Mouse (Mus musculus): ENCODE results near the gene Tspan5.

The Tspan5 gene

DNA sequence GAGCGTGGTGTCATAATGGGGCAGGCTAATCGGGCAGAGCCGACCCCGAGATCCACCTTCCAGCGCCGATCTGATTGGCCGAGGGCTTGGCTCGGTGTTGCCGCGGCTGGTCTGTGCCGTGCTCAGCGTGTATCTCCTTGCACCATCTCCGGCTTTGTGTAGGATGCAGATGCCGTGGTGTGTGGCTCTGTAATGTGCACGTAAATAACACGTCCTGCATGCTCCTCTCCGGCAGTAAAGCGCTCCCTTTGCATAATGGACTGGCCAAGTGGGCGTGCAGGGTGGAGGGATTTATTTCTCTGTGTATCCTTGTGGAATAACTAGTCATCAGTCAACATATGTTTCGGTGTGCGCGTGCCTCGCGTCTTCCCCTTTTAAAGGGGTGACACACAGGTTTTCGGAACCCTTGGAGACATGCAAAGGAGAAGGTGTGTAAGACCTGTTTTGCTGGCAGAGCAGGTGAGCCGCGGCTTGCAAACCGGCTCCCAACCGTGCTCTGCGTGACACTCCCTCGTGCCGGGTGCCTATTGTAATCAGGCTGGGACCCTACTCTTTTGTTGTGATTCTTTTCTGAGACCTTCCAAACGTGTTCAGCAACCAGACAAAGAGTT lies 1.2 kb downstream of the Tspan5 start:
- peak; percentile 32 to 51 for DNase-seq (ENCODE audit: low spot score in 2 of 2)

DNA sequence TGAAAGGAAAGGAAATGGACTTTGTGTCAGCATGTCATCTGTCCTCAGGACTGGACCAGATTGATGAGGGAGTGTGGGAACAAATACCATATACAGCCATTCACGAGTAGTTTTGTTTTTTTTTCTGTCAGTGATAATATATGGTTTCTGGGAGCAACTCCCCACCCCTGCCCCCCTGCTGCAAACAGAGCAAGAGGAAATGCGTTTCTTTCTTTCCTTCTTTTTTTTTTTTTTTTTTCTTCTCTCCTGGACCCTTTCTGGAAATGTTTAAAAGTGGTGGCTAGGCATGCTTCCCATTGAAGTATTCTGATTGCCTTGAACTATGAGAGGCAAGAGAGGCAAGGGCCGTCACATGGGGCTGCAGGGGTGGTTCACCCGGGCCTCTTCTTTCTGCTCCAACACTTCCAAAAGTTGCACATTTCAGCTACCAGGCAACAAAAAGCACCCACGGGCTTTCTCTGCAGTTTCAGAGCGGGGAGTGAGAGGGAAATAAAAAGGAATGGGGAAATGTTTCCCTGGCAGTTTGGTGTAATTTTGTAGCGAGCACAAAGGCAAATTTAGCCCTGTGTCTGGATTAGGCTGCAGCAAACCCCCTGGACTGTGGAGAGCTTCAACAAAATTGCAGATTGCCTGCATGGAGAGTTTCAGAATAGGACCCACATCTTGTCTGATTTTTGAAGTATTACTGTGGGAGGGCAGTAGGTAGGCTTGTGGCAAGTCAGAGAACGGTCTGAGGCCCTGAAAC lies 2.2 kb downstream of the Tspan5 start:
- DNase-seq (ENCODE audit: low spot score in 2 of 2): no peak

DNA sequence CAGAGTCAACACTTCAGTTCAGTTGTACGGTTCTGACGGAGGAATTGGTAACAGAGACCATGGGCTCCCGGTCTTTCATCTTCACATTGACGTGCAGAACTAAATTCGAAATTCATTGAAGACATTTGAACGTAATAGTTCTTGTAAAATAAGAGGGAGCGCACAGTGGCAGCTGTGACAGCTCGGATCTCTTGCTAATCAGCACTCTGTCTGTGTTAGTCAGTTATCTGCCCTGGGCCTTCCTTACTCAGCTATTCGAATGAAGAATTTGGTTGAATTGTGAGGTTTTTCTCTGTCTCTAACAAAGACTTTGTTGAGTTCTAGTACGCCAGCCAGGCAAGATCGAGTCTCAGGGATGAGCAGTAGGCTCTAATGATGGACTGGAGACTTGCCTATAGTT lies 3.1 kb downstream of the Tspan5 start:
- DNase-seq (ENCODE audit: low spot score in 2 of 2): no peak

DNA sequence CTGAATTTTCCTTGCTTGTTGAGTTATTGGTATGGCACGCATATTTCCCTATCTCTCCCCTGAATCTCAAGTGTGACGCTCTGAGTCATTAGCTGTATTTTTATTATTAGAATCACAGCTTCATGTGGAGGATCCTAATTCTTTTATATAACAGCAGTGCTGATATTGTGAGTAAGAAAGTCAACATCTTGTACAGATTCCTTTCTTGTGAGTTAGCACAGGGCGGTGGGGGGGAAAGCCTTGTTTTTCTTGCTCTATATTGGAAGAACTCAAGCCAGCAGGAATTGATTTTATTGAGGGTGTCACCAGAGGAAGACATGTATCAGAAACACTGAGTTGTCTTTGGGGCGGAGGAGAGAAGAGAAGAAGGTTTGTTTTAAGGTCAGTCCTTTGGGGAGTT lies 3.6 kb downstream of the Tspan5 start:
- no peak for DNase-seq (ENCODE audit: low spot score in 2 of 2)

DNA sequence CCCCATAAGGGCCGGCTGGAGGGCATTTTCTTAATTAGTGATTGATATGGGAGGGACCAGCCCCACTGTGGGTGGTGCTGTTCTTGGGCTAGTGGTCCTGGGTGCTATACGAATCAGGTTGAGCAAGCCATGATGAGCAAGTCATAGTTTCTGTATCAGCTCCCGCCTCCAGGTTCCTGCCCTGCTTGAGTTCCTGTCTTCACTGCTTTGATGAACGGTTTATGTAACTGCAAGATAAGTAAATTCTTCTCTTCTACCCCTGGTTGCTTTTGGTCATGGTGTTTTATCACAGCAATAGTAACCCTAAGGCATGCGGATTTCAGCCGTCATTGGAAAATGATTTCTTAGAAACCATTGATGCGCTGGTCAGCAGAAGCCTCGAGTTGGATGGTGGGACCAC lies 4.6 kb downstream of the Tspan5 start:
- no peak for DNase-seq (ENCODE audit: low spot score in 2 of 2)

DNA sequence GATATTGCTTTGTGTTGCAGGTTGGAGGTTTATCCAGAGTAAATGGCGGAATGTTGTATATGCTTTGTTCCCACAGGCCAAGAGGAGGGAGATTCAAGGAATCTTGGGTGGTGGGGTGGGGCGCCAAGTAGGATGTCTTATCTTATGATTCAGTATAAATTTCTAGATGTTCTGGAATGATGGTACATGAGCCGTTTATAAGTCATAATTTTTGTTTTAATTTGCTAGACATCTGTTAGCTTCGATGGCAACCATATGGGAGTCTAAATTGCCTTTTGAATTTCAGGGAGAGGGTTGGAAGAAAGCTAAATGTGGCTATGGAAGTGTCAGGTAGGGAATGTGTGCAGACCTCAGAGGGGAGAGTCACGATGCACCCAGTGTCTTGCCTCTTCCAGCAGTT lies 5.0 kb downstream of the Tspan5 start:
- no peak for DNase-seq (ENCODE audit: low spot score in 2 of 2)

DNA sequence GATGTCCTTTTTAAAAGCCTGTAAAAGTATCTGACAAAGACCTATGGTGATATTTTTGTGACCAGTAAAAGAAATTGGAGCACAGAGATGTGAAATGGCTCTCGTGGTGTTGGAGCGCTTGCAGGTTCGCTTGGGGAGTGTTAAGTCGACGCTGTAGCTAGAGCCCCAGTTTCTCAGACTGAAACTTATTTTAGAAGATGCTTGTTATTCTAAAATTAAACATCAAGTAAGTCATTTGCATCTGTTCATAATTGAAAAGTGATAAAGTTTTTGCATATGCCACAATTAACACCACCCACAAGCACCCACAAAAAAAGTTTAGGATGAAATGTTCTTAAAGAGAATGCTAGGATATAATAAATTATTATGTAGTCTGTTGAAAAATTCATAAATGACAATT lies 6.0 kb downstream of the Tspan5 start:
- no peak for DNase-seq (ENCODE audit: low spot score in 2 of 2)

DNA sequence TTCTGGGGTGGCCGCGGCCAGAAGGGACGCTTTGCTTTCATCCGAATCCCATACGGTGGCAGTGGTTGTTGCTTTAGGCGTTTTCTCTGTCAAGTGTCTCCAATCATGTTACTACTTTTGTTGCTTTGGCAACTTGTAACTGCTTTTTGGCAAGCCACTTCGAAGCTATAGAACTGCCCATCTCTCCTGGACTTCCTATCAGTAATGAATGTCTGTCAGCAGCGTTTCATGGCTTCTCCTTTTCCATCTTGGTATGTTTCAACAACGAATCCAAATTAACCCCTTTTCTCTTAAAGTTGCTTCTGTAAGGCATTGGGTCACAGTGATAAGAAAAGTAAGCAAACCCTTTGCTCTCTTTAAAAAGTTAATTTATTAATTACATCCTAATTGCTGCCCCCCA lies 7.7 kb downstream of the Tspan5 start:
- DNase-seq (ENCODE audit: low spot score in 2 of 2): no peak

DNA sequence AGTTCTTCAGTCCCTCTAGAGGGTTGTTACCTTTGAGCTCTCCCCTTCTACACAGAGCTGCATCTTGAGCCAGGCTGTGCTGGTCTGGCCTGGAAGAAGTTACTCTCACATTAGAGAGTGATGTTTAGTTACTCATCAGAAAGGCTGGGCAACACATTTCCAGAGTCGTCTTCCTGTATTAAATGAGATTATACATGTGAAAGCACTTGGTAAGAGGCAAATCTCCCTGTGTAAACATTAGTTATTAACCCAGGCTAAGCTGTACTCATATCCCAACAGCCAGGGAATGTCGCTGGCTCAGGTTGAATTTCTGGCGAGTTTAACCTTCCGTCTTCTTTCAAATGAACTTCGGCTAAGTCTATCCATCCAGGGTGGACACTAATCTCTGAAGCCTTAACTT lies 9.3 kb downstream of the Tspan5 start:
- no peak for DNase-seq (ENCODE audit: low spot score in 2 of 2)

DNA sequence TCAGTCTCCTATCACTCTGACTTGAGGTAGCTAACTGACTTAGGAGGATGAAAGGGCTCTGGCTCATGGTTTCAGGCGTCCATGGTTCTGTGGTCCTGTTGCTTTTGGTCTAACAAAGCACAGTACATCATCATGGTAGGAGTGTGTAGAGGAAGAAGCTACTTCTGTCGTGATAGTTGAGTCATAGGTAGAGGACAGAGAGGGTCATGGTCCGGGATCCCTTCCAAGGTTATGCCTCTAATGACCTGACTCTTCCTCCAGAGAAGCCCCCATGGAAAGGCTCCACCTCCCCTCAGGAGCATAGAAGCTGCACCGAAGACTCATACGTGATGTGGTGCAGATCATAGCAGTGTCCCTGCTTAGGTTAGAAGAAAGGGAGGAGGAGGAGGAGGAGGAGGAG lies 10.1 kb downstream of the Tspan5 start:
- no peak for DNase-seq (ENCODE audit: low spot score in 2 of 2)

DNA sequence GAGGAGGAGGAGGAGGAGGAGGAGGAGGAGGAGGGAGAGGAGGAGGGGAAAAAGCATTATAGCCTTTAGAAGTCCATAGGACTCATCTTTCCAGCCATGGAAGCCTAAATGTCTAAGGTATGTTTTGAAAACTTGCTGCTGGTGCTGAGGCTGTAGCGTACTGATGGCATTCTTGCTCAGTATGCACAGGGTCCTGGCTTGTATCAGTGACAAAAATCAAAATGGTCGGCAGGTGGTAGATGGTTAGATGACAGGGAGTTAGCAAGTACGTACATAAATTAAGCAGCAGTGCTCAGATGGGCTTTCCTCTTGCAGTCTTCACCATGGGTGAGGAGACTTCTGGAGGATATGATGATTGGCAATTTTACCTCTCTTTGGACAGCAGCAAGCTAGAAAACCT lies 10.8 kb downstream of the Tspan5 start:
- no peak for DNase-seq (ENCODE audit: low spot score in 2 of 2)

DNA sequence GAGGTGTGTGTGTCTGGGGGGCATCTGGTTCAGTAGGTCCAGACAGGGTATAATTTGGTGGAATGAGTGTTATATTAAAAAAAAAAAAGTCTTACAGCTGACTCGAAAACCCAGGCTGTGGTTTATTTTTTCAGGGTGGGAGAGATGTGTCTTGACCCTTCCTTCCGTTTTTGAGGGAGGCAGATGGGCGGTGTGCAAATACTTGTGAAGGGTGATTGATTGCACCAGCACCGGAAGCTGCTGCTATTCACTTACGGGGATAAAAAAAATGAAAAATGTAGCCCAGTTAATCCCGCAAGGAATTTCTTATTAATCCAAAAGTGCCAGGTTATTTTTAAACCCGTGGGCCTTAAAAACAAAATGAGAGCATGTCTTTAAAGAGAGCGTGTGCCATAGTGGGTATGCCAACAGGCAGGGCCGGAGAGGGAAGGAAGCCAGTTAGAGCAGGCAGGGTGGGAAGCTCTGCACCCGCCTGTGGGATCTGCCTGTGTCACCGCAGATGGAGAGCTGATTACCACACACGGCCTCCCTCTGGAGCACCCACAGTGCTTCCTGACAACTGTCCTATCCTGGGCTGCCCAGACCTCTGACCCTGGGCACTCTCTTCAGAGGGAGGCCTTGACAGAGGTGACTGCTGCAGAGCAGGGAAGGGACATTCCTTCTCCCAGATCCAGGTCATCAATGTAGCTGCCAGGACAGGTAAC lies 11.3 kb downstream of the Tspan5 start:
- no peak for DNase-seq (ENCODE audit: low spot score in 2 of 2)

DNA sequence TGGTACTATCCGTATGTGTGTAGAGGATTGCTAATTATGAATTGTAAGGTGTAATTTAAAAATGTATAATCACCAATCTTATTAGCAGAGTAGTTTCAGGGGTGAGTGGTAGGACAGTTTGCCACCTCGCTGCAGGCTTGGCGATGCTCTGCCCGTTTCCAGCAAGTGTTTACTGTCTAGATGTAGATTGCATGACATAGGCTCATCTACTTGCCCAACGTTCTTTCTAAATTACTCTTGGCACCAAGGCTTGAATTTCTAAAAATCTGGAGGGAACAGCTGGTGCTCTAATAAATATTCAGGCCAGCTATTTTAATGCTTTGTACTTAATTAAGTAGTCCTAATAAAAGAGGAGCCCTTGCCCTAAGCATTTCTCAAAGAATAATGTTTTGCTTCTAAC lies 12.3 kb downstream of the Tspan5 start:
- no peak for DNase-seq (ENCODE audit: low spot score in 2 of 2)

DNA sequence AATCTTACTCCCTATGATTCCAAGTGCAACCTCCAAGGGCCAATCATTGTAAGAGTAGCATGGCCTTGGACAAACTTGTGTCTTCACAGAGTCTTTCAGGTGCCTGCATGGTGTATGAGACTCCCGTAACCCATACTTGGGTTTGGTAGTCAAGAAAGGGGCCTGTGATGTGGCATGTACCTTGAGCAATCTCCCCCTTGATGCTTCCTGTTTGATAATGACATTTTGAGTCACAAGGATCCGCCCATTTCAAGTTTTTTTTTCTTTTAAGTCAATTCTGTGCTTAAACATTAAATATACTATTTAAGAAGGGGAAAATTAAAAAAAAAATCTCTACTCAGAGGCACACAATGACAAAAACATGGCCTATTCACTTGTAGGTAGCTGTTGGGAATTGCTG lies 15.3 kb downstream of the Tspan5 start:
- DNase-seq (ENCODE audit: low spot score in 2 of 2): no peak

DNA sequence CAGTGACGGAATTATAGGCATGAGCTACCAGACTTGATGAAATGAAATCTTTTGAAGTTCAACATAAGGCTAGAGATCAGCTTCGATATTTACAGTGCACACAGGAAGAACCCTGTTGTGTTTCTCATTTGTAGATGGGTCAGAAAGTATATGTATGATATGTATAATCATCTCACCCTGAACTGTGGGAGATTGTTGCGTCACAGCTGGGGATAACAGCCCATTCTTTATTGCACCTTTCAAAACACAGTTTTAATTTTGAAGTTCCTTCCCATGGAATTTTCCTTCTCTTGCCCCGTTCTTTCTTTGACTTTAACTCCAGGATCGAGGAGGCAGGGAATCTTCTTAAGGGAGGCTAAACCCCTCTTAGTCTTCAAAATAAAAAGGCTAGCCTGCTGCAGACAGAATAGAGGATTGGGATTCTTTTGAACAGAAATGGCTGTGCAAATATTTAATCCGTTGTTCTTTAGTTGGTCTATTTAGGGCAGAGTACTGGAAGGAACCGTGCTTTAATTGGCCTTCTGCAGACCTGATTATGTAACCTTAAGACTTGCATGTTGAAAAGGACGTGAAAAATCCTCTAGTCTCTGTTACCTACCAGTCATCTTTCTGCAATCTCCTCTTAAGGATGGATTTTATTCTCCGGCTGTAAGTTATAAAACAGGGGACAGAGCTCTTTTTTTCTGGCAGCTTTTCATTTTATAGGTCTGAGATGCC lies 18.1 kb downstream of the Tspan5 start:
- DNase-seq (ENCODE audit: low spot score in 2 of 2): no peak

DNA sequence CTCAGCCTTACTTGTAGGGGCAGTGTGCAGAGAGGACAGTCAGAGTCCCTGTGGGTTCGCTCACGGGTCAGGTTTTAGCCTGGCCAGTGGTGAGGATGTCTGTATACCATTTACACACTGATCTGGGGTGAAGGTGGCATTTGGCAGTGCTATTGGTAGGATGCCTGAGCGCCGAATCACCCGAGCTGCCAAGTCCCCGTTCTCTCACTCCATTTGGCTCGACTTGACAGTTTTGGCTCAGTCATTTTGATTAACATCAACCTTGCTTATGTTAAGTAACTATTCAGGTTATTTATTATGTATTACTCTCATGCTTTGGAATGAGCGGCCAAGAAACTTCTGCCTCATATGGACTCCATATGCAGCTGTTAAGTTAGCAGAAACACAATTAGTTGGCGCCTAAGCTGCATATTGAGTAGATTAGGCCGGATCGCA lies 18.7 kb downstream of the Tspan5 start:
- DNase-seq (ENCODE audit: low spot score in 2 of 2): no peak

DNA sequence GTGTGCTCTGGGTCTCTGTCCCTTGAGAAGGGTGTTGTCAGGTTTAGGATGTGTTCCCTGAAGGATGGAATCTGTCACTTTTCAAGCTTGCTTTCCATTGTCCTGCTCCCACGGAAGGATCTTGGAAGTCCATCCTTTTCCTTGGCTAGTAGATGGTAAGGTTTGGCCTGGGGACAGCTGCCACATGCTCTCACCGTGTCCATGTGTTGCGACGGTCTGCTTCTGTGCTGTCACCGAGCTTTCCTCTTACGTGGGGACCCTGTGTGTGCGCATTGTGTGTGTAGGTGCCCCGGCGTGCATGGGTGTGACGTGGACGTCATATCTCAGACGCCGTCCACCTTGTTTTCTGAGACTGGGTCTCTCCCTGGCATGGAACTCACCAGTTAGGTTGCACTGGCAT lies 19.5 kb downstream of the Tspan5 start:
- no peak for DNase-seq (ENCODE audit: low spot score in 2 of 2)

DNA sequence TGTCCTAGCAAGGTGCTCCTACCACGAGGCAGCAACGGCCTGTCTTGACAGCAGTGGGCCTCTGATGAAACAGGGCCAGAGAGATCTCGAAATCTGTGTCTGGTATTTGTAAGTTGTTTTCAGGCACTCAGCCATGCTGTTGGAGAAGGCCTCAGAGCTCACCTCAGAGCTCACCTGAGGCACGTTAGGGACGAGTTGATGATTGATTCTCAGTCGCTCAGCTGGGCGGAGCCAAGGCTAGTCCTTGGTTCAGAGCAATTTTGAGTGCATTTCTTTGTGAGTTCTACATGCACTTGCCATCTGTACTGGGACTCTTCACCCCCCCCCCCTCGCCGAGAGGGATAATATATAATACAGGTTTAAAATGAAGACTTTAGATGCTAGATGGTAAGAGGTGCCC lies 21.9 kb downstream of the Tspan5 start:
- no peak for DNase-seq (ENCODE audit: low spot score in 2 of 2)

DNA sequence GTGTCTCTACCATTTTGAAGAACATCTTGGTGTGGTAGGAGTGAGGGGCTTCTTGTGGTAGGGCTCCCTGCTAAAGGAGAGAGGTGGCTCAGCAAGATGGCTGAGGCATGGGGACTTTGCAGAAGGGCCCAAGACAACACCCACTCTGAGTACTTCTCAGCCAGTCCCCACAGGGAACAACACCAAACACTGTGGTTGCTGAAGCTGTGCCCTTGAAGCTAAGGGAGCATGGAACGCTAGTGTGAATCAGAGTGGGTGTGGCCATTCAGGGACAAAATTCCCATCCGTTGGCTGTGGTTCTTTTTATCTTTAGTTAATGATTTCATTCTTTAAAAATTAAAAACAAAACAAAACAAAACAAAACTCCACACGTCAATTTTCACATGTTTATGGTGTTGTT lies 22.8 kb downstream of the Tspan5 start:
- no peak for DNase-seq (ENCODE audit: low spot score in 2 of 2)

DNA sequence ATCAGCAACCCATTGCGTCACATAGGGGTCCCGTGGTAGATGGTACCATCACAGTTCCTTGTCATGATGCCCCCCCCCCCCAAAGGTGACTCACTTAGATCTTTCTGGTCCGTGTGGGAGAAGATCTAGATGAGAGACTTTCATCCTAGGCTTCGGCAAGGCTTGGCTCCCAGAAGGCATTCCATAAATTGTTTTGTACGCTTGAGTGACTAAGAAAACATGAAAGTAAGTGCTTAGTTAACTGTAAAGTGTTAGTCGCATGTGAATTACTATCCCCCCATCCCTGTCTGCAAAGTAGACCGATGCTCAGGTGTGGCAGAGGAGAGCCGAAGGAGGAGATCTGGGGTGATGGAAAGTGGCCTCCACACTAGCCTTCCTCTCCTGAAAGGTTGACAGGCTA lies 25.0 kb downstream of the Tspan5 start:
- no peak for DNase-seq (ENCODE audit: low spot score in 2 of 2)

DNA sequence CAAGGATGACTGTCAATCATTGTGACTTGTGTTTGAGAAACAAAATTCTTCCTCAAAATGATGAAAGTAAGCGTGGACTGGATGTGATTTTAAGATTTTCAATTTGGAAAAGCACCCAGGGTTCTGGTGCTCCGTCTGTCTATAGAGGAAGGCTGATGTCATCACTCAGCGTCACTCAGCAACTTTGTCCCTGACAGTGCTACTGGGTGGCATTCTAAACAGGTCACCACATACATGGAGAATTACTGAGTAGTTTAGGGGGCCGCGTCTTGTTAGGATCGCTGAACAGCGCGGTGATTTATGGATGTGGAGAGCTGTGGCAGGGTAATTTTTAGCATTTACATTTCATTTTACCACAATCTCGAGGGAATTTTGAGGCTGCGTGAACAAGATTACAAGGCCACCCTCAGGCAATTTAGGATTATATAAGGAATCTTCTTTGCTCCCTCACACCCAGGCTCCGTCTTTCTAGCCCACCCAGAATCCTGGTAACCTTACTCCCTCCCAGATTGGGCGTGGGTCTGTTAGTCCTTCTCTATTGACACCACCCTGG lies 26.6 kb downstream of the Tspan5 start:
- no peak for DNase-seq (ENCODE audit: low spot score in 2 of 2)

DNA sequence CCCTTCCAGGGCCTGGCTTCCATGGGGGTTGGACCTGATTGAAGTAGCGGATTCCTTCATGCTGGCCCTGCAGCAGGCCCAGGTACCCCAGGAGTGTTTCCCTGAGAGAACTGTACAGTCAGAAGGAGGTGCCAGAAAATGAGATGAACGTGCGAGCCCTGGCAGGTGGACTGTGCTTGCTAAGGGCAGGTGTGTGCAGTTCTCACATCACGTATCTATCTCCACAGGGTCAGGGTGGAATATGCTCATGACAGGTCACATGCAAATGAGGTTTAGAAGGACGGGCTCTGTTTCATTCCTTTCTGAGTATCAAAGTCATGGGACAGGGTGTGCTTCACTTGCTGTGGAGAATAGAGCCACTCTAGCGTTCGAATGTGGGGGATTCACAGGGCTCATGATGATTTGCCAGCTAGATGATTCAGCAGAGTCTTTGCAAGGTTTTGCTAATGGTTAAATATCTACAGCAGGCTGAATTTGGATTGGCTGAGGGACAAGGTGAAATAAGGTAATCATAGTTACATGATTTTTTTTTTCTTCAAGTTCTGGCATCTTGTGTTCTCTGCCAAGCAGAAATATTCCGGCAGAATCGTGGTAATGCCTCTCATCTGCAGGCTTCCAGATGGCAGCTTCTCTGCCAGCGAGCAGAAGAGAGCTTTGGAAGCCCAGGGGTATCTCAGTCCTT lies 28.8 kb downstream of the Tspan5 start:
- DNase-seq (ENCODE audit: low spot score in 2 of 2): no peak

Measured in heart, adult 9 months (tissue).